Mouse (Mus musculus) liver, embryonic 14.5 days (tissue): ENCODE measurements at regions not wholly inside any gene's neighbourhood (a gene's known extent, or its start where the extent isn't known, plus 50 kb on each side); places are given as distances from the start of the nearest gene placed in this dataset.

Source experiments
- ATAC-seq: fragments of 200-750 bp; cut with Nextera tagmentation; 2 replicates; pipeline ENCODE4 v1.8.0; 2017; ENCODE audit warnings: moderate number of reproducible peaks, mild to moderate bottlenecking, moderate library complexity; ENCODE audit not compliant: insufficient read depth
- DNase-seq, 3 experiments: peaks; one replicate each; pipeline ENCODE4 v3.0.0-alpha.2; 2012 to 2013; ENCODE audit warnings: low read depth in 3 of 3, low spot score in 3 of 3
- H3K27ac ChIP-seq: fragments of 300-500 bp; sonication (generic); 2 replicates; pipeline ENCODE4 v1.5.1; 2014; ENCODE audit warnings: moderate library complexity, mild to moderate bottlenecking, control low read depth, inconsistent platforms
- H3K27me3 ChIP-seq: fragments of 300-500 bp; sonication (generic); 2 replicates; pipeline ENCODE4 v1.6.1; 2014; ENCODE audit warnings: mild to moderate bottlenecking, low read length, moderate library complexity; ENCODE audit not compliant: control insufficient read depth, insufficient read depth
- H3K36me3 ChIP-seq: fragments of 300-500 bp; sonication (generic); replicated peaks from 2 replicates; pipeline ENCODE4 v1.6.1; 2014; ENCODE audit warnings: low read depth; ENCODE audit not compliant: control insufficient read depth, insufficient read depth
- H3K4me1 ChIP-seq, 2 experiments: fragments of 200-500 bp in 1 of 2; fragments of 300-500 bp in 1 of 2; sonication (generic) in 1 of 2; replicated peaks; 2 replicates each; pipeline ENCODE4 v1.6.1; 2012 to 2014; ENCODE audit warnings: antibody characterized with exemption in 1 of 2, inconsistent platforms in 1 of 2, low read length in 1 of 2; ENCODE audit not compliant: control insufficient read depth in 2 of 2, insufficient read depth in 2 of 2
- H3K4me2 ChIP-seq: fragments of 300-500 bp; sonication (generic); 2 replicates; pipeline ENCODE4 v1.6.1; 2014; ENCODE audit warnings: low read depth, mild to moderate bottlenecking, control low read depth, moderate library complexity
- H3K4me3 ChIP-seq, 2 experiments: fragments of 200-500 bp in 1 of 2; fragments of 300-500 bp in 1 of 2; sonication (generic) in 1 of 2; 2 replicates each; pipeline ENCODE4 v1.5.1; 2012 to 2014; ENCODE audit warnings: low read depth in 2 of 2, low read length in 2 of 2, mild to moderate bottlenecking in 2 of 2, control low read depth in 1 of 2, inconsistent platforms in 1 of 2, moderate library complexity in 1 of 2; ENCODE audit not compliant: insufficient read depth in 1 of 2
- H3K9ac ChIP-seq: fragments of 300-500 bp; sonication (generic); replicated peaks from 2 replicates; pipeline ENCODE4 v1.6.1; 2014; ENCODE audit warnings: mild to moderate bottlenecking, control low read depth, moderate library complexity
- H3K9me3 ChIP-seq: fragments of 300-500 bp; sonication (generic); 2 replicates; pipeline ENCODE4 v1.6.1; 2016; ENCODE audit warnings: low read length, mixed read lengths; ENCODE audit not compliant: control insufficient read depth
- CTCF ChIP-seq: IDR thresholded peaks from 2 replicates; pipeline ENCODE4 v1.5.1; 2016; ENCODE audit warnings: antibody characterized with exemption, low read depth, control low read depth
- EP300 ChIP-seq: IDR thresholded peaks from 2 replicates; pipeline ENCODE4 v1.6.1; 2016; ENCODE audit warnings: antibody characterized with exemption, low read depth
- WGBS: fragments of 180-500 bp; shearing (Covaris S2); extraction: QIAGEN DNeasy Blood & Tissue Kit; methylation state at CpG from one replicate; pipeline ENCODE4 v1.1.7; 2014; ENCODE audit not compliant: insufficient replicate concordance; 5-methylcytosine and 5-hydroxymethylcytosine counted together

DNA sequence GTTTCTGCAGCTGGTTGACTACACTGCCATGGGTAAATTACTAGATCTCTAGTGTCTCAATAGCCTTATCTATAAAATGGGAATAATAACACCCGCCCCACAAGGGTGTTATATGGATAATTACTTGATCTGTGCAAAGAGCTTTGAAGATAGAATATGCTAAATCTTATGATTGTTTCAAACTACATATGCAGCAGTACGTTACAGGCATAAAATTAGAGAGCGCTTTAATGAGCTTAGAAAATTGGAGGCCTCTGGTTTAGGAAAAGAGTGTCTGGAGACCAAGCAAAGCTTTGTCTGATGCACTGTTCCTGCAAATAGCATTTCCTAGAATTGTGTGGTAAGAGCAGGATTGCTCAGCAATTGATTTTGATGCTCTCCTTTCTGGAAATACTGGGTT, 1013.8 kb downstream of the Adgrl2 start:
- WGBS = 67% methylated on average over 3 of the region's 3 CpGs
- DNase-seq (no peak), ATAC-seq (no peak)

DNA sequence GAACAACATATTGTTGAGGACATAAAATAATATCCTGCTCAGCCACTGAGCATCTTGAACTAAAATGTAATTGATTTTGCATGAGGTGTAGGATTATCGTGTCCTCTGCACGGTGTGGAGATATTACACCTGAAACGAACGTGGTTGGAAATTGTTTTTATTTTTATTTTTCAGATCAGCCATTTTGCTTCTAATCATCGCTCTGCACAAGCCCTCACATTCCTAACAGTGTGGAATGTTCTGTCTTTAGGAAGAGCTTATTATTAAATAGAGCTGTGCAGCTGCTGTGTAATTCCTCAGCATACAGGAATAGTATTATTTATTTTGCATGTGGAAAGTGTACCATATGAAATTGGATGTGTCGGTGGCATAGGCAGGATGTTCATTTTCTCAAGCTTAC, 1014.3 kb downstream of the Adgrl2 start:
- WGBS = 73% methylated on average over 6 of the region's 6 CpGs
- ATAC-seq (no peak), DNase-seq (no peak)
- Histone ChIP-seq H3K9ac (no peak overlapping the region), H3K4me1 (no peaks in the 10 kb centered on the region), H3K9me3 (no peaks in the 10 kb centered on the region), H3K4me3 (no peak overlapping the region), H3K27ac (no peak overlapping the region), H3K27me3 (no peaks in the 10 kb centered on the region), H3K36me3 (no peaks in the 10 kb centered on the region), H3K4me2 (no peak overlapping the region)
- TF ChIP-seq CTCF = no peak
- TF ChIP-seq EP300 = no peak

More for the DNA sequence above, 1013.8 kb downstream of the Adgrl2 start:
- no peaks in the 10 kb centered on the region for H3K4me1 ChIP-seq
- H3K9me3 ChIP-seq = no peaks in the 10 kb centered on the region
- H3K4me2 ChIP-seq = no peak overlapping the region
- H3K9ac ChIP-seq = no peak overlapping the region
- no peak overlapping the region for H3K4me3 ChIP-seq
- TF ChIP-seq CTCF (no peak), EP300 (no peak)
- no peaks in the 10 kb centered on the region for H3K36me3 ChIP-seq
- H3K27ac ChIP-seq = no peak overlapping the region
- no peaks in the 10 kb centered on the region for H3K27me3 ChIP-seq

DNA sequence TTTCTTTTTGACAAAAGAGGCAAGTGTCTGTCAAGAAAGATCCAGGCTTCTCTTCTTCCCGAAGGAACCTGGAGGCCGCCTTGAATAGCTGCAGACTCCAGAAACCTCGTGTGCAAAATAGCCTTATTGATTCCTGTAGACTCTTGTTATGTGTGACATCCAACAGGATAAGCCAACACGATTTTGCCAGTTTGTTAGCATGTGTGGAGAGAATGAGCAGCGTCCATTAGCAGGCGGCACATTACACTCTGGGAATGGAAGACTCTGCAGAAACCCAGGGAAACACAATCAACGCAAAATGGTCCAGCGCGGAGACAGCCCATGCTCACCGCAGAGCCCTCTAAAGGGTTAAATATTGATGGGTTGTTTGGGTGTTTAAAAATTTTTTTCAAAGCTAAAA, 1014.9 kb downstream of the Adgrl2 start:
- Histone ChIP-seq H3K9ac (no peak overlapping the region), H3K4me1 (no peaks in the 10 kb centered on the region), H3K9me3 (no peaks in the 10 kb centered on the region), H3K36me3 (no peaks in the 10 kb centered on the region), H3K27me3 (no peaks in the 10 kb centered on the region), H3K4me2 (no peak overlapping the region), H3K4me3 (no peak overlapping the region), H3K27ac (no peak overlapping the region)
- TF ChIP-seq CTCF = no peak
- no peak for TF ChIP-seq EP300
- 71% methylated on average over 10 of the region's 10 CpGs for WGBS
- no peak for ATAC-seq
- no peak for DNase-seq

DNA sequence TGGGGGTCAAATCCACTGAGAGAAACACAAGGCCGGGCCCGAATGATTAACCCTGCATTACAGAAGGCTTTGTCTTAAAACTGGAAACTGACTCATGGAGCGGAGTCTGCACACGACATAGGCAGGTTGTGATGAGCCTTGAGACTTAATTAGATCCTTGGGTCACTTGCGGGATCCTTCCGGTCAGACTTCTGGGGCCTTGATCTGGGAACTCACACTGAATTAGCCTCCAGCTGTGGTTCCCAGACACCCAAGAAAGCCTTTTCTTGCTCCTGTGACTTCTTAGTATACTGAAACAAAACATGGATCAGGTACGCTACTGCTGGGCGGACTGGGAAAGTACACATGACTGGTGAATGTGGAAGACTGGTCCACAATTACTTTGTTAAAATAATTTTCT, 1015.8 kb downstream of the Adgrl2 start:
- WGBS = 63% methylated on average over 8 of the region's 8 CpGs
- Histone ChIP-seq H3K4me3 (no peak overlapping the region), H3K27me3 (no peaks in the 10 kb centered on the region), H3K36me3 (no peaks in the 10 kb centered on the region), H3K4me2 (no peak overlapping the region), H3K9me3 (no peaks in the 10 kb centered on the region), H3K27ac (no peak overlapping the region), H3K9ac (no peak overlapping the region), H3K4me1 (no peaks in the 10 kb centered on the region)
- ATAC-seq (no peak), DNase-seq (no peak)
- TF ChIP-seq EP300 = no peak
- TF ChIP-seq CTCF = no peak

DNA sequence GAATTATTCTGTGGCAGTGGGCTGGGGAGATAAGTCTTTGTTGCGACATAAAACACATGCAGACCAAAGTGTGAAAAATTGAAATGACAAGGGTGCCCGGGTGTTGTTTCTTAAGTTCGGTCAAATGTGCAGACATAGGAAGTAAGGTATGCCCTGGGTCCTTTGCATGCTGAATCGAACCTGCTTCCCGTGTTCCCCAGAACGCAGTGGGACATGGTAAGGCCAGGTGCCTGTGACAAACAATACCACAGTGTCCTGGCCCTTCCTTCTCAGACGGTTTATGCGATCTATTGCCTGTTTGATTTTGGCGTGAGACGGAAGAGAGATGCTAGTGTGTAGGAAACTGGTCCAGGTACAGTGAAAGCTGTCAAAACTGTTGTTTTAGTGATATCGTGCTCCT, 1022.1 kb downstream of the Adgrl2 start:
- Histone ChIP-seq H3K9ac (no peak overlapping the region), H3K27ac (no peak overlapping the region), H3K4me3 (no peak overlapping the region), H3K9me3 (no peaks in the 10 kb centered on the region), H3K36me3 (no peaks in the 10 kb centered on the region), H3K4me1 (no peaks in the 10 kb centered on the region), H3K4me2 (no peak overlapping the region), H3K27me3 (no peaks in the 10 kb centered on the region)
- DNase-seq = no peak
- ATAC-seq = no peak
- WGBS = 75% methylated on average over 11 of the region's 11 CpGs
- TF ChIP-seq EP300 = no peak
- no peak for TF ChIP-seq CTCF
